Mouse (Mus musculus): Measurements from ENCODE around the gene Phkg1.

DNA sequence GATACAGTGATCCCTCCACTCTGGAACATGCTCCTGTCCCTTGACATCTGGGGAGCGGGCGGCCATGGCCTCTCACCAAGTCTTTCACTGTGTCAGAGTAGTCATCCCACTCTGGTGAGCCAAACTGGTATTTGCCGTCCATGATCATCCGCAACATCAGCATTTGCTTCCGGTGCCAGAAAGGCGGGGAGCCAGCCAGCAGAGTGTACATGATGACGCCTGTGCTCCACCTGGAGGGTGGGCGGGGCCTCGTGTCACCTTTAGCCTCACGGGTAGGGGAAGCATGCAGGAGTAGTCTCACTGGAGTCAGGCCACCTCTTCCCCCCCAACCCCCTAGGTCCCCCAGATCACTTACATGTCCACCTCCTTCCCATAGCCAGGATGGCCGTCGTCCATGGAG, 32.5 kb downstream of the Phkg1 start:
- TF ChIP-seq EP300 (IDR thresholded peaks at IDR 0.05) (no peak), CTCF (IDR thresholded peaks at IDR 0.05) (no peak)
